Mouse (Mus musculus): ENCODE measurements around the gene Dbil5. TPM values are rescaled to one million over a fixed set of nuclear protein-coding genes. Genes with fewer than 3 reads are reported as not detected.

Dbil5 gene
- polyA plus RNA-seq, 1 experiment from 2014 or later, result 0.62 TPM

GRCm38 (mm10) chr11:76252036-76252435 is 34.6 kb downstream of the Dbil5 start:
- ATAC-seq (ENCODE audit: low FRiP score), result no peak
- Histone ChIP-seq H3K9me3 (ENCODE audit: control insufficient read depth, low read length) (no peaks in the 10 kb centered on the region), H3K27ac (no peak overlapping the region), H3K4me2 (replicated peaks) (no peak overlapping the region), H3K4me3 (replicated peaks; ENCODE audit: low read length) (no peak overlapping the region), H3K4me1 (replicated peaks; ENCODE audit: control insufficient read depth, insufficient read depth, low read length) (no peaks in the 10 kb centered on the region), H3K27me3 (ENCODE audit: control insufficient read depth, insufficient read depth, low read length) (no peaks in the 10 kb centered on the region), H3K9ac (no peak overlapping the region), H3K36me3 (replicated peaks; ENCODE audit: control insufficient read depth, insufficient read depth) (peaks cover 33% of the 10 kb centered on the region)
- DNase-seq (ENCODE audit: low spot score), result no peak
- WGBS, result 63% methylated on average over 3 of the region's 3 CpGs

- Histone ChIP-seq H3K27ac (no peak overlapping the region), H3K9ac (no peak overlapping the region), H3K4me3 (replicated peaks; ENCODE audit: low read length) (no peak overlapping the region), H3K4me2 (replicated peaks) (no peak overlapping the region), H3K27me3 (ENCODE audit: control insufficient read depth, insufficient read depth, low read length) (no peaks in the 10 kb centered on the region), H3K9me3 (ENCODE audit: control insufficient read depth, low read length) (no peaks in the 10 kb centered on the region), H3K36me3 (replicated peaks; ENCODE audit: control insufficient read depth, insufficient read depth) (peaks cover 37% of the 10 kb centered on the region), H3K4me1 (replicated peaks; ENCODE audit: control insufficient read depth, insufficient read depth, low read length) (no peaks in the 10 kb centered on the region)
- DNase-seq (ENCODE audit: low spot score), result peak; percentile 92
- WGBS, result 49% methylated on average over 5 of the region's 5 CpGs
- ATAC-seq (ENCODE audit: low FRiP score), result peak; percentile 76
Measured at GRCm38 (mm10) chr11:76253145-76253917, 35.9 kb downstream of the Dbil5 start.

GRCm38 (mm10) chr11:76253918-76254264 is 36.5 kb downstream of the Dbil5 start:
- no peak overlapping the region for H3K4me3 ChIP-seq (replicated peaks; ENCODE audit: low read length)
- 64% methylated on average over 4 of the region's 4 CpGs for WGBS
- H3K27me3 ChIP-seq (ENCODE audit: control insufficient read depth, insufficient read depth, low read length), result no peaks in the 10 kb centered on the region
- H3K9me3 ChIP-seq (ENCODE audit: control insufficient read depth, low read length), result no peaks in the 10 kb centered on the region
- no peaks in the 10 kb centered on the region for H3K4me1 ChIP-seq (replicated peaks; ENCODE audit: control insufficient read depth, insufficient read depth, low read length)
- H3K36me3 ChIP-seq (replicated peaks; ENCODE audit: control insufficient read depth, insufficient read depth), result peaks cover 33% of the 10 kb centered on the region
- H3K9ac ChIP-seq, result no peak overlapping the region
- 0 out of 2 replicates have a peak overlapping the region, but pooled peaks have one; percentile 5 for H3K27ac ChIP-seq
- ATAC-seq (ENCODE audit: low FRiP score), result no peak
- H3K4me2 ChIP-seq (replicated peaks), result no peak overlapping the region
- DNase-seq (ENCODE audit: low spot score), result no peak

GRCm38 (mm10) chr11:76255431-76256001 is 38.1 kb downstream of the Dbil5 start:
- Histone ChIP-seq H3K4me2 (replicated peaks) (no peak overlapping the region), H3K27ac (no peak overlapping the region)

GRCm38 (mm10) chr11:76256129-76256528 is 38.7 kb downstream of the Dbil5 start:
- Histone ChIP-seq H3K4me3 (replicated peaks; ENCODE audit: low read length) (no peak overlapping the region), H3K27ac (no peak overlapping the region), H3K4me2 (replicated peaks) (no peak overlapping the region), H3K9me3 (ENCODE audit: control insufficient read depth, low read length) (no peaks in the 10 kb centered on the region), H3K9ac (no peak overlapping the region), H3K27me3 (ENCODE audit: control insufficient read depth, insufficient read depth, low read length) (no peaks in the 10 kb centered on the region), H3K4me1 (replicated peaks; ENCODE audit: control insufficient read depth, insufficient read depth, low read length) (peaks cover 6% of the 10 kb centered on the region), H3K36me3 (replicated peaks; ENCODE audit: control insufficient read depth, insufficient read depth) (peaks cover 13% of the 10 kb centered on the region)
- 45% methylated on average over 5 of the region's 5 CpGs for WGBS
- ATAC-seq (ENCODE audit: low FRiP score), result no peak
- no peak for DNase-seq (ENCODE audit: low spot score)

More at GRCm38 (mm10) chr11:76255431-76256001, 38.1 kb downstream of the Dbil5 start:
- no peak overlapping the region for H3K4me3 ChIP-seq (replicated peaks; ENCODE audit: low read length)
- ATAC-seq (ENCODE audit: low FRiP score) (no peak), DNase-seq (ENCODE audit: low spot score) (no peak)
- peaks cover 19% of the 10 kb centered on the region for H3K36me3 ChIP-seq (replicated peaks; ENCODE audit: control insufficient read depth, insufficient read depth)
- no peaks in the 10 kb centered on the region for H3K9me3 ChIP-seq (ENCODE audit: control insufficient read depth, low read length)
- peaks cover 3% of the 10 kb centered on the region for H3K4me1 ChIP-seq (replicated peaks; ENCODE audit: control insufficient read depth, insufficient read depth, low read length)
- H3K9ac ChIP-seq, result no peak overlapping the region; the same call in 1 of the 2 replicates
- H3K27me3 ChIP-seq (ENCODE audit: control insufficient read depth, insufficient read depth, low read length), result no peaks in the 10 kb centered on the region
- 53% methylated on average over 4 of the region's 4 CpGs for WGBS

GRCm38 (mm10) chr11:76257386-76257785 is 40.0 kb downstream of the Dbil5 start:
- no peak for ATAC-seq (ENCODE audit: low FRiP score)
- WGBS, result 83% methylated on average over 4 of the region's 4 CpGs

GRCm38 (mm10) chr11:76258511-76258910 is 41.1 kb downstream of the Dbil5 start:
- H3K9me3 ChIP-seq (ENCODE audit: control insufficient read depth, low read length), result no peaks in the 10 kb centered on the region
- H3K36me3 ChIP-seq (replicated peaks; ENCODE audit: control insufficient read depth, insufficient read depth), result peaks cover 6% of the 10 kb centered on the region
- no peak overlapping the region for H3K4me2 ChIP-seq (replicated peaks)
- no peak for DNase-seq (ENCODE audit: low spot score)
- 69% methylated on average over 6 of the region's 6 CpGs for WGBS
- no peak overlapping the region for H3K27ac ChIP-seq
- no peak overlapping the region for H3K9ac ChIP-seq
- ATAC-seq (ENCODE audit: low FRiP score), result no peak
- peaks cover 17% of the 10 kb centered on the region for H3K4me1 ChIP-seq (replicated peaks; ENCODE audit: control insufficient read depth, insufficient read depth, low read length)
- H3K4me3 ChIP-seq (replicated peaks; ENCODE audit: low read length), result no peak overlapping the region
- H3K27me3 ChIP-seq (ENCODE audit: control insufficient read depth, insufficient read depth, low read length), result no peaks in the 10 kb centered on the region

More at GRCm38 (mm10) chr11:76257386-76257785, 40.0 kb downstream of the Dbil5 start:
- H3K27ac ChIP-seq, result no peak overlapping the region
- no peak overlapping the region for H3K9ac ChIP-seq
- peaks cover 6% of the 10 kb centered on the region for H3K36me3 ChIP-seq (replicated peaks; ENCODE audit: control insufficient read depth, insufficient read depth)
- no peak overlapping the region for H3K4me2 ChIP-seq (replicated peaks)
- no peak overlapping the region for H3K4me3 ChIP-seq (replicated peaks; ENCODE audit: low read length)
- DNase-seq (ENCODE audit: low spot score), result no peak
- H3K4me1 ChIP-seq (replicated peaks; ENCODE audit: control insufficient read depth, insufficient read depth, low read length), result peaks cover 6% of the 10 kb centered on the region
- H3K27me3 ChIP-seq (ENCODE audit: control insufficient read depth, insufficient read depth, low read length), result no peaks in the 10 kb centered on the region
- H3K9me3 ChIP-seq (ENCODE audit: control insufficient read depth, low read length), result no peaks in the 10 kb centered on the region

- Histone ChIP-seq H3K36me3 (replicated peaks; ENCODE audit: control insufficient read depth, insufficient read depth) (peaks cover 6% of the 10 kb centered on the region), H3K27me3 (ENCODE audit: control insufficient read depth, insufficient read depth, low read length) (no peaks in the 10 kb centered on the region), H3K27ac (no peak overlapping the region), H3K4me1 (replicated peaks; ENCODE audit: control insufficient read depth, insufficient read depth, low read length) (peaks cover 19% of the 10 kb centered on the region), H3K4me2 (replicated peaks) (no peak overlapping the region), H3K9ac (no peak overlapping the region), H3K9me3 (ENCODE audit: control insufficient read depth, low read length) (no peaks in the 10 kb centered on the region), H3K4me3 (replicated peaks; ENCODE audit: low read length) (no peak overlapping the region)
- DNase-seq (ENCODE audit: low spot score) (no peak), ATAC-seq (ENCODE audit: low FRiP score) (peak; percentile 52)
- WGBS, result 31% methylated on average over 10 of the region's 10 CpGs
Measured at GRCm38 (mm10) chr11:76260208-76261050, 43.0 kb downstream of the Dbil5 start.

- H3K27me3 ChIP-seq (ENCODE audit: control insufficient read depth, insufficient read depth, low read length), result no peaks in the 10 kb centered on the region
- peaks cover 6% of the 10 kb centered on the region for H3K36me3 ChIP-seq (replicated peaks; ENCODE audit: control insufficient read depth, insufficient read depth)
- H3K4me2 ChIP-seq (replicated peaks), result no peak overlapping the region
- no peaks in the 10 kb centered on the region for H3K9me3 ChIP-seq (ENCODE audit: control insufficient read depth, low read length)
- ATAC-seq (ENCODE audit: low FRiP score) (peak; percentile 16; the same call in 1 of the 2 replicates), DNase-seq (ENCODE audit: low spot score) (no peak)
- H3K9ac ChIP-seq, result no peak overlapping the region
- 71% methylated on average over 12 of the region's 12 CpGs for WGBS
- no peak overlapping the region for H3K27ac ChIP-seq
- no peak overlapping the region for H3K4me3 ChIP-seq (replicated peaks; ENCODE audit: low read length)
- peaks cover 19% of the 10 kb centered on the region for H3K4me1 ChIP-seq (replicated peaks; ENCODE audit: control insufficient read depth, insufficient read depth, low read length)
Measured at GRCm38 (mm10) chr11:76261224-76261623, 43.8 kb downstream of the Dbil5 start.

All from hindbrain, embryonic 14.5 days (tissue).